Mouse (Mus musculus): ENCODE measurements around the gene Sox2.

- TF ChIP-seq POLR2A (IDR thresholded peaks at IDR 0.05; ENCODE audit: borderline replicate concordance, low read depth, low read length) (no peak), CTCF (IDR thresholded peaks at IDR 0.05; ENCODE audit: low read depth, low read length) (no peak)
These were observed 8.2 kb downstream of the Sox2 start for GRCm38 (mm10) chr3:34658241-34658965.

All from bone marrow macrophage, adult 2 months (primary cell).